Mouse (Mus musculus): ENCODE results near the gene Chaf1a.

DNA sequence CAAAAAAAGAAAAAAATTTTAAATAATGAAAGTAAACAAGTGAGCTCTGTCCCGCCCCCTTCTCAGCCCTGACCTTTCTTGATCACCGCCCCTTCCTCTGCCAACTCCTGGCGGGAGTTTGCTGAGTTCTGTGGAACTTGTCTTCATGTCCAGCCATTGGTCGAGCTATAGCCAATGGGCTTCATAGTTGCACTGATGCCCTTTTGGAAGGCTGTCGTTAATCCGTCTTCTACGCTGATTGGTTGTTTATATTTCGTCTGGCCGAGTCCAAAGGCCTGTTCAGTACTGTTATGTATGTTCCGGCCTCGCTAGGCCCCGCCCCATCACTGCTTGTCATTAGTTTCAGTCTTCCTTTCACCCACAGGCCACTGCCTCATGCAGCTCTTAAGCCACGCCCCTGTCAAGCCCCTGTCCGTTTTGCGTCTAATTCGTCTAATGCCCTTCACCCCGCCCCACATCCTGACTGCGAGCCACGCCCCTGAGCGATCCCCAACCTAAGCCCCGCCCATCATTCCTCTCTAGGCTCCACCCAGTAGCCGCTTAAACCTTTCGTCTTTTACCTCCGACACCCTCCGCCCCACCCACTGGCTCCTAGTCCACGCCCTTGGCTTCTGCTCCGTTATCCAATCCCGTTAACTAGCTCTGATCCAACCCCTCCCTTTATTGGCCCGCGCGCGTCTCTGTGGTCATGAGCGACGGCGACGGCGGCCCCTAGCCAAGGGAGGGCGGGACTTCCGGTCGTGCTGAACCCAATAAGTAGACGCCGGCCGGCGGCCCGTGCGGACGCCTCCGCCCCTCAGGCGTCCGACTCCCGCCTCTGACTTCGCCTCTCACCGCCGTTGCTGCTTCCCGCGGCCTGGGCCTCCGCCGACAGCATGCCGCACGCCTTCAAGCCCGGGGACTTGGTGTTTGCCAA is 38.9 kb downstream of the Chaf1a start, which contains the start of gene Hdgfl2:
- TF ChIP-seq CTCF (IDR thresholded peaks at IDR 0.05; ENCODE audit: low read depth): no peak
- TF ChIP-seq EP300 (optimal IDR thresholded peaks at IDR 0.05): no peak
